Mouse (Mus musculus) brain, embryonic 14.5 days (tissue): Measurements from ENCODE around the gene Csdc2.

Experiments
- CTCF ChIP-seq: fragments of 200-500 bp; IDR thresholded peaks from 2 replicates; pipeline ENCODE4 v1.5.1; 2012; ENCODE audit warnings: inconsistent platforms, mild to moderate bottlenecking, moderate library complexity, borderline replicate concordance; ENCODE audit not compliant: insufficient read depth, insufficient read length; ENCODE audit errors: extremely low read depth
- POLR2A ChIP-seq: fragments of 200-500 bp; IDR thresholded peaks from 2 replicates; pipeline ENCODE4 v1.6.1; 2012; ENCODE audit warnings: mild to moderate bottlenecking, inconsistent platforms, borderline replicate concordance; ENCODE audit not compliant: poor library complexity, insufficient read depth, insufficient read length, severe bottlenecking; ENCODE audit errors: extremely low read depth

DNA sequence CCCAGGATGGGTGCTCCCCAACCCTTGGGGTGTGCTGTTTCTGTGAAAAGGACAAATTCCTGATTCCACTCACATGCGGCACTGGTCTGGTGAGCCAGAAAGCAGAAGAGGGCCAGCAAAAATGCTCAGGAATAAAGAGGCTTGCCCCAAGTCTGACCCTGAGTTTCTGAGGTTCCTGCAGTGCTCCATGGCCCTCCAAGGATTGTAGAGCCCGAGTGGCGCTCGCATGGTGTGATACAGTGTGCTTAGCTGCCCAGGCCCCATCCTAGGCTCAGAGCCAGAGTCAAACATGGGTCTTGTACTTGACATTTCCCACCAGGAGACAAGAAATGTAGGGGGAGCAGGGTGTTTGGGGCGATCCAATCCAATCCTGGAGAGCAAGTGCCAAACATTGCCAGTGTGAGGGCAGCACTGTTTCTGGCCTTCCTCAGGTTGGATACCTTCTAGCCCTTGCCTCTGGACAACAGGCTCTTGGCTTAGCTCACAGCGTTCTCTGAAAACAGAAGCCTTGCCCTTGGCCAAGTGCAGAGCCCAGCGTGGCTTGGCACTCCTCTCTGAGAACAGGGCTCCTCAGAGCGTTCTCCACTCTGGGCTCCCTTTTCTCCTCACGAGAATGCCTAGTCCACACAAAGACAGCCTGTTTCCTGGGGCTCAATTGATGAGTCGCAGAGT is 15.9 kb upstream of the Csdc2 start:
- no peak for TF ChIP-seq POLR2A
- no peak for TF ChIP-seq CTCF
